Mouse (Mus musculus): ENCODE measurements at regions not wholly inside any gene's neighbourhood (a gene's known extent, or its start where the extent isn't known, plus 50 kb on each side); places are given as distances from the start of the nearest gene placed in this dataset.
A peak's percentile ranks its signal among the peaks of the same experiment; 100 is the strongest.

- DNase-seq (ENCODE audit: low read depth, low spot score): no peak
Measured at GRCm38 (mm10) chr7:77988177-77988576, 749.6 kb downstream of the Ntrk3 start.

- DNase-seq (ENCODE audit: low read depth, low spot score): no peak
Measured at GRCm38 (mm10) chr7:77966658-77967057, 771.2 kb downstream of the Ntrk3 start.

DNA sequence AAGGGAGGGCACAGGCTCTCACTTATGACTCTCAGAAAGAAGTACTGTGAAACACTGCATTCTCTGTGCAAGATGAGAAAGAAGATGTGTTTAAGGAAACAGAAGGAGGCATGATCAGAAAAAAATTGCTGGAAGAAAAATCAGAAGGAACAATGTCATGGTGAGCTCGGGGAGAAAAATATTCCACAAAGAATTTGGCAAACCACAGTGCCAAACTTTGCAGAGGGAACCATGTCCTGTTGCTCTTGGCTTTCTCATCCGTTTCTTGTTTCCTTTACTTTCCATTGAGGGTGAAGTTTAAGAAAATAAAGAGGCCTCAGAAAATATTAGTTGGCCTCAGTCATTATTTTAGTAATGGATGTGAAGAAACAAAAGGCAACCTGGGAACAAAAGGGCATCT, 804.4 kb downstream of the Ntrk3 start:
- no peak for DNase-seq (ENCODE audit: low read depth, low spot score)

- no peak for DNase-seq (ENCODE audit: low read depth, low spot score)
Measured at GRCm38 (mm10) chr7:77928479-77929467, 809.0 kb downstream of the Ntrk3 start.

GRCm38 (mm10) chr7:77899231-77899630, 838.6 kb downstream of the Ntrk3 start:
- no peak for DNase-seq (ENCODE audit: low read depth, low spot score)

DNA sequence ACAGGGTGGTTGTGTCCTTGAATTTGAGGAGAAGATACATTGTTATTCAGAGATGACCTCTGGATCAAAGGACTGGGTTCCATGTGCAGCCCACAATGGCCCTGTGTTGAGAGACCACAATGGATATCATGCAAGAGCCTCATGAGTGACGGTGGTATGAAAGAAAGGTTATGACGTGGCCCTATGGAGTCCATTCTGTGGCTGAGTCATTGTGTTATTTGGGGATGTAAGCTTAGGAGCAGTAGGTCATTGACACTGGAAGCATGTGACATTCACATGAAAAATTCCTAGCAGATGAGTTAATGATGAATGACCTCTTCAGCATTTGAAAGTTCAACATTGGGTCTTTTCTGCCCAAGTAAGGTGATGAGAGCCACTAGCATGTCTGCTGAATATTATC, 849.3 kb downstream of the Ntrk3 start:
- DNase-seq (ENCODE audit: low read depth, low spot score): no peak

- no peak for DNase-seq (ENCODE audit: low read depth, low spot score)
Measured at GRCm38 (mm10) chr7:77882605-77883354, 855.0 kb downstream of the Ntrk3 start.

DNA sequence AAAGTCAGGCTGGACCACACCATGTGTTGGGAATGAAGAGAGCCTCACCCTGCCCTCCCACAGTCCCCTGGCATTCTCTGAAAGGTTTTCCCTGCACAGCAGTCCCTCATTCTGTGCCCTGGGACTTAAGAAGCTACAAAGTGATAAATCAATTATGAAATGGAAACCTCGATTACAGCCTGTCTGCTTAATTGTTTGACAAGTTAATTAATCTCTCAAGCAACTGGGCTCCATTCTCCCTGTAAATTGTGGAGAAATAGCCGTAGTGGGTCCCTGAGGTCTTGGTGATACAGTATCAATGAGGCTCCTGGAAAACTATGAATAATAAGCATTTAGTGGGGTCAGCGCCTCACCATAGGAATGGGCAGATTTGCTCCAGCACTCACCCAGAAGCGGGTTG, 870.3 kb downstream of the Ntrk3 start:
- no peak for DNase-seq (ENCODE audit: low read depth, low spot score)

DNA sequence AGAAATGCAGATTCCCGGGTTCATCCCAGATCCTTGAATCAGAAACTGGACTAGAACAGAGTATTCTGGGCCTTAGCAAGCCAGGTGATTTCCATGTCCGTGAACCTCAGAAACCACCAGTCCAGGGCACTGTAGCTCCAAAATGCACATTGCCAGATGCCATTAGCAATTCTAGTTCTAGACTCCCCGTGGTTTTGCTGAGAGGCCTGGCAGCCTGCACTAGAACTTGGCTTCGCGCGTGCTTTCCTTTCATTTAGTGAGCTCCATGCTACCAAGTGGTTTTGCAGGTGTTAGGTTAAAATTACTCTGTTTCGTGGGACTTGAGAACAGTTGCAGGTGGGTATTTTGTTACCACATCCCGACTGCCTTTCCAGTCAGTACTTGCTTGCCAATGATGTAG, 876.0 kb downstream of the Ntrk3 start:
- no peak for DNase-seq (ENCODE audit: low read depth, low spot score)

DNA sequence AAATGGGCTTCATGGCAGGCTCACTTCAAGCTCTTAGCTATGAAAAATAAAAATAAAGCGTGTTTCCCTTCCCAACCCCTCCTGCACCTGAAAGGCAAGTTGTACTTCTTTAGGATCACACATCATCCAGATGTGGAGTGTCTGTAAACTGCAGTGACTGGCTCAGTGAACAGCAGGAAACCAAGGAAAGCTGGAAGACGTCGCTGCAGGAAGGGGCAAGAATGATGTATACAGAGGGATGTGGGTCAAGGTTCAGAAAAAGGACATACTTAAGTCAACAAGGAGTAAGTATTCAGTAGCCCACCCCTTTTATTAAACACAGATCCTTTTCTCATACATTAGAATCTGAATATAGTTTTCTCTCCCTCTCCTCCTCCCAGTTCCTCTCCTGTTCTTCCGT, 879.4 kb downstream of the Ntrk3 start:
- DNase-seq (ENCODE audit: low read depth, low spot score): no peak

- no peak for DNase-seq (ENCODE audit: low read depth, low spot score)
Measured at GRCm38 (mm10) chr7:77857979-77858378, 879.8 kb downstream of the Ntrk3 start.

GRCm38 (mm10) chr7:77855653-77856239, 882.1 kb downstream of the Ntrk3 start:
- no peak for DNase-seq (ENCODE audit: low read depth, low spot score)

DNA sequence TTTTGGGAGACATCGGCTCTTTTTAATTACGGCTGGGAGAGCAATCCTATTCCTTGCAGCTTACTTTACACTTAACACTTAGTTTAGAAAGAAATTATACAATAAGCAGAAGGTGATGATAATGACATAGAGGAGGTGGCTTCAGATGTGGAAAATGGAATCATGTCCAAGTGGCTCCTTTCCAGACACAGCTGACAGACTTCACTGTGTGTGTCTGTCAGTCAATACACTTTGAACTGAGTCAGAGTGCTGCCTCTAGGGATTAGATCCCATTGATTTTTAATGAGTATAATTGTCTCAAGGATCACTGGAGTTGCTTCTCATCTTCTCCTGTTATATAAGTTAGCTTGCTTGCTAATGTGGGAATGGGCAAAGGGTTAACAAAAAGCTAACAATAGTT, 882.7 kb downstream of the Ntrk3 start:
- no peak for DNase-seq (ENCODE audit: low read depth, low spot score)

GRCm38 (mm10) chr7:77824261-77824959, 913.4 kb downstream of the Ntrk3 start:
- no peak for DNase-seq (ENCODE audit: low read depth, low spot score)

DNA sequence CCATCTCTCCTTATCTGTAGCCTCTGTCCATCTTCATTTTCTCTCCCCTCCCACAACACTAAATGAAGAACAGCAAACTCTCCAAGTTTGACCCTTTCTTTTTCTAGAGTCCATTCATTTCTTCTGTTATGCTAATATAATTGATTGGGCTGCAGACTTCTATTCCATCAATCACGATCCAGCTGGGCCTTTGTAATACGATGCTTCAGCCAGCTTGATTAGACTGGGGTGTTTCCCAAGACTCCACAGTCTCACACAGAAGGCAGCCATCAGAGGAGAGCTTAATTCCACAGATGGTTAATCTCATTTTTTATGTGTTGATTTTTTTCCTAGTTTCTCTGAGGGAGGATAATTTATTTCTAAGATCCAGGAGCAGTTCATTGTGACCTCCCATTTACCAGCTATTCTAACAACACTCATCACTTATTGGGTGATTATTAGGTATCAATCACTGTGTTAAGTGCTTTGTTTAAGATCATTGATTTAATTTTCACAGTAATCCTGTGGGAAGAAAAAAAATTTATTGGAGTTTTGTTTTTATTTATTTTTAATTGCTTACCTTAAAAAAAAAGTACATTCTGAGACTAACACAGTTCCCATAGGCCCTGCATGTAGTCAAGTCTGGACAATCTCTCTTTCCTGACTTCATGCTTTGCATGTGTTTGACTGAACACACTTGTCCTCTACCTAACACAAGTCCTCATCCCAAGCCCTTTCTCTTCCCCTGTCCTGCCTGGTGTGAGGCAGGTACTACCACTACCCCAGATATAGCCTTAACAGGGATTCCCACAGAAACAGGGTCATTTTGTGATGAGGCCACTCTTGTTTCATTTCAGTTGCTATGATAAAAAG, 925.5 kb downstream of the Ntrk3 start:
- no peak for DNase-seq (ENCODE audit: low read depth, low spot score)

GRCm38 (mm10) chr7:77786801-77787200, 951.0 kb downstream of the Ntrk3 start:
- no peak for DNase-seq (ENCODE audit: low read depth, low spot score)

DNA sequence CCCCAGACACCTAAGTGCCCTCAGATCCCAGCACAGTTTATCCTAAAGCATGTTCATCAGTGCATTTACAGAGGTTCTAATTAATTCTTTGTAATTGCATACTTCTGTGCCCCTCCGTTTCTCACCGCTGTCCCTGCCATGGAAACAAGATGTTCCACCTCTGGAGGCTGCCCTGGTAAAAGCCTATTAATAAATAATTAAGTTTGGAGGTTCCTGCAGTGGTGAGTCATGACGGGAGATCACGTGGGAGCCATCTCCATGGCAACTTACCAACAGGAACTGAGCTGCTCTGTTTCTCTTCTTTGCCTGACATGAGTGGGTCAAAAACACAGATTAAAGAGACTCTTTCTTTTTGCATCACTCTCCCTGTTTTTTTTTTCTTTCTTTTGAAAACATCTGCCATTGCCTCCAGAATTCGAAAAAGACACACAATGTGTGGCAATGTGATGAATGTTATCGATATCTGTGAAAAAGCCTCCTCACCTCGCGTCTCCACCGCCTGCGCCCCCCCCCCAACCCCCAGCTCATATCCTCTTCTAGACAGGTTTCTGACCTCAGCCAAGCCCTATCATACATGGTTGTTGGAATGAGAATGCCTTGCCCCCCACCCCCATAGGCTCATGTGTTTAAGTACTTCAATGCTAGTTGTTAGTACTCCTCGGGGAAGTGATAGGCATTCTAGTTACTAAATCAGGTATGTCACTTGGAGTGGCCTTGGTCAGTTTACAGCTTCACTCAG, 965.9 kb downstream of the Ntrk3 start:
- peak; percentile 24 for DNase-seq (ENCODE audit: low read depth, low spot score)

DNA sequence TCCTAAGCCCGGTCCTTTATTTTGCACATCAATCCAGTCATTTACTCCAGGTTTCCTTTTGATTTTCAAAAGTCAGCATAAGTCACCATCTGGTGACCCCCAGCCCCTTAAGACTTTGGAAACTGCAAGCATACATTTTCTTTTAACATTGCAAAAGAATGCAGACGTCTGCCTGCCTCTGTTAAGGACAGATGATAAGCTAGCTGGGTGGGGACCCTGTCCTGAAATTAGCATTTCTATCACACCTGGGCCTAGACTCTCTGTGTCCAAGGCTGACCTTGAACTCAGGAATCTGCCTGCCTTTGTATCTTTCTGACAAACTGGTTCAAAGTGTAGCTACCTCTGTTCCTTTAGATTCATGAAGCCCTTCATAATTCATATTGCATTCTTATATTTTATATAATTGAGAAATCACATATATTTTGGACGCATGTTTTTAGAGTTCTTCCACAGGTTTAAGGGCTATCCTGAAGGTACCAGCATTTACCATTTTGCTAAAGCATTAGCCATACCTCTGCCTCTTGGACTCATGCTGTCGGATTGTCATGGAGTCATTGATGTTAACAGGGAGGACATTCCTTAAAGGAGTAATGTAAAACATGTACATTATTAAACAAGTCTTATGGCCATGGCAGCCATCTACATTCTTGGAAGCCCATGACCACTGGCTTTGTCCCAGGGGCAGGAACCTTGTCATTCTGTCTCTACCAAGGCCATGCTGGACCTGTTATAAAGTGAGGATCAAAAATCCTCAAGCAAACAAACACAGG, 998.6 kb downstream of the Ntrk3 start:
- DNase-seq (ENCODE audit: low read depth, low spot score): no peak
